Mouse (Mus musculus) ovary, postnatal 36 days (tissue): Measurements from ENCODE around the gene Rrbp1.

Experiments
- DNase-seq: peaks from one replicate; pipeline ENCODE4 v3.0.0; 2022; ENCODE audit warnings: low spot score, mixed read lengths

Gene Rrbp1

GRCm38 (mm10) chr2:143916229-143916628 is 94.8 kb downstream of the Rrbp1 start:
- DNase-seq, result no peak

- DNase-seq, result no peak
These were observed 95.4 kb downstream of the Rrbp1 start for GRCm38 (mm10) chr2:143915600-143916135.

- DNase-seq, result peak; percentile 99
These were observed 96.1 kb downstream of the Rrbp1 start, which contains the start of gene Dstn for GRCm38 (mm10) chr2:143914760-143915599. Gene Dstn (plus strand): TSS chr2:143915320.

DNA sequence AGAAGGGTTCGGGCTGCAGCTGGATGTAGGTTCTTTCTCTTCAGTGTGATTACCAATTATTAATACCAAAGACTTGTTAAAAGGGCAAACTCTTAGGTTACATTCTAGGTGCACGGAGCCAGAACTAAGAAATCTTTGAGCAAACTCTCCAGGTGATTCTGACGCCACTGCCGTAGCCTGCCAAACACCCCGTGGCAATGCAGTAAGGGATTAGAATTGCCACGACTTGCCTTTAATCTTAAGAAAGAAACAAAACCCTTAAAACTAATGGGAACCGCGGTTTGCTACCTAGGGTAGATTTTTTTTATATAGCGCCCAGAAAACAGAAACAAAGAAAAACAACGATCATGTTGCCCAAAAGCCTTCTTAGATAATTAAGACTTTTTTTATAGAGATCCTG is 96.8 kb downstream of the Rrbp1 start:
- no peak for DNase-seq

DNA sequence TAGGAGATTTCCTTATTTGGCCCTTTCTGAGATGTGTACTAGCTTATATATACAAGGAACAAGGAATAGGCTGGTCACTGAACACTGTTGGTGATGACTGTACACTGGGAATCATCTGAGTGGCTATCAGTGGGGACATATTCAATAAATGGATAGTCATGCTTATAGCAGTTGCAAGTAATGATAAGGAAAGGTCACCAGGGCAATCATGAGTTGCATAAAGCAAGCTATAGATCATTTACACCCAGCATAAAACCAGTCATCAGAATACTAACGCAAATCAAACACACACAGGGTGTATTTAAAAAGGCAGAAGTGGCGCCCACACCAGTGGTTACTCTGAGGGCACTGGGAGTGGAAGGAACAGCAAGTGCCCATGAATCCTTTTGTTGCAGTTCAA is 98.9 kb downstream of the Rrbp1 start:
- DNase-seq, result no peak

DNA sequence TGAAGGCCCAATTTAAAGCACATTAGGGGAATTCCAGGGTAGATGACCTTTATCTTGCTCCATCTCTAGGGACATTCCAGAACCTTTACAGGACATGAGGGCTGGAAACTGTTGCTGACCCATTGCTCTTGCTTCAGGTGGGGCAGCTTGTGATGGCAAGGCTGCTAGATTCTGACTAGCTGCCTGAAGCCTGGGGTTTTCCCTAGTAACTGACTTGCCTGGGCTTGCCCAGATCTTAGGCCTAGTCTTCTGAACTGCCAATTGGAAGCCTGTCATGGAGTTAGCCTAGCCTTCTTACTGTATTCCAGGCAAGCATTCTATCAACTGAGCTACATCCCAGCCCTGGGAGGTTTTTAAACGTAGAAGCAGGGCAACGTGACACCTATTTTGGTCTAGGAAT is 101.8 kb downstream of the Rrbp1 start:
- no peak for DNase-seq

- DNase-seq, result no peak
These were observed 106.2 kb downstream of the Rrbp1 start for GRCm38 (mm10) chr2:143904896-143905295.

DNA sequence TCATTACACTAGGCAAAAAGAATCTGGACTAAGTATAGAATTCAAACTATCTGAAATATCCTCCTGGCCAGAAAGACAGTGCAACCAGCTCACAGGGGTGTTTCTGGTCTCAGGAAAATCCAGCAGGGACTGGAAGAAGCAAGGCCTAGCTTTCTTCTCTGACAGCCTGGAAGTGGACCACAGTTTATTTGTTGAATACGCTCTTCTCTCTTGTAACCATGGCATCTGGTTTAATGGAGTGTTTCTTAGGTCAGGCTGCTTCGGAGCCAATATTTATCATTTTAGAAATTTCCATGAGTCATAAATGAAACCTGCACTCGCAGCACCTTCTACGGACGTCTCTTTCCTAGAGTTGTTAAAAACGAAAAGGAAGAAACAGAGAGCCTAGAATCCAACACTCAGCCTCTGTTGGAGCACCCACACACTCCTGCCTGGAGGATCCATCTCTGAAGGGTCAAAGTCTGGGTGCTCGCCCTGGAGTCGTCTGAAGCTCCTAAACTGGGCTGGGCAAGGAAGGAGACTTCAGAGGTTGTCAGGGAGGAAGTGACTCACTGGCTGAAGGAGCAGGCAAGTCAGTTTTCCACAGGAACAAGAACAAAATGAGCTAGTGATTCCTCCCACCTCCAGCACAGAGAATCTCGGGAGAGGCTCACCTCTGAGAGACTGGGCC is 107.6 kb downstream of the Rrbp1 start:
- DNase-seq, result no peak

GRCm38 (mm10) chr2:143900821-143901351 is 110.2 kb downstream of the Rrbp1 start:
- DNase-seq, result no peak

- no peak for DNase-seq
These were observed 111.4 kb downstream of the Rrbp1 start for GRCm38 (mm10) chr2:143899470-143900220.
